Mouse (Mus musculus) stomach, postnatal 0 days (tissue): ENCODE measurements around the gene Akp3.

Source experiments
- CTCF ChIP-seq: IDR thresholded peaks from 2 replicates; pipeline ENCODE4 v1.5.1; 2016; ENCODE audit warnings: antibody characterized with exemption, low read depth, mild to moderate bottlenecking, moderate library complexity
- EP300 ChIP-seq: optimal IDR thresholded peaks from 2 replicates; pipeline ENCODE3; 2016; ENCODE audit warnings: antibody characterized with exemption

GRCm38 (mm10) chr1:87106536-87106935 is 18.2 kb upstream of the Akp3 start:
- TF ChIP-seq CTCF (no peak), EP300 (no peak)
